Mouse (Mus musculus): ENCODE data around the gene Rnf114. TPM values are rescaled to one million over a fixed set of nuclear protein-coding genes. Genes with fewer than 3 reads are reported as not detected.
A peak's percentile ranks its signal among the peaks of the same experiment; 100 is the strongest.

The Rnf114 gene
- polyA plus RNA-seq, 1 experiment from 2014 or later, result 39.5 TPM

- Histone ChIP-seq H3K4me3 (ENCODE audit: low read depth, low read length) (no peak overlapping the region), H3K36me3 (replicated peaks; ENCODE audit: insufficient read depth, low read length) (no peaks in the 10 kb centered on the region), H3K27me3 (ENCODE audit: insufficient read depth, low read length) (peaks cover 7% of the 10 kb centered on the region; the same call in 1 of the 2 replicates), H3K4me1 (ENCODE audit: insufficient read depth) (peaks cover 3% of the 10 kb centered on the region; the same call in 1 of the 2 replicates), H3K9ac (replicated peaks) (no peak overlapping the region), H3K9me3 (ENCODE audit: low read length) (no peaks in the 10 kb centered on the region), H3K27ac (ENCODE audit: low read depth) (peak overlapping the region; percentile 72), H3K4me2 (ENCODE audit: low read depth, low read length) (no peak overlapping the region)
- DNase-seq, result no peak
- ATAC-seq, result 0 out of 2 replicates have a peak, but pooled peaks have one; percentile 9
- 41% methylated on average over 16 of the region's 16 CpGs for WGBS (ENCODE audit: insufficient replicate concordance)
- TF ChIP-seq CTCF (IDR thresholded peaks at IDR 0.05; ENCODE audit: low read depth) (no peak), EP300 (IDR thresholded peaks at IDR 0.05; ENCODE audit: low read depth) (no peak)
Observed at GRCm38 (mm10) chr2:167543121-167544003, 50.9 kb downstream of the Rnf114 start.

DNA sequence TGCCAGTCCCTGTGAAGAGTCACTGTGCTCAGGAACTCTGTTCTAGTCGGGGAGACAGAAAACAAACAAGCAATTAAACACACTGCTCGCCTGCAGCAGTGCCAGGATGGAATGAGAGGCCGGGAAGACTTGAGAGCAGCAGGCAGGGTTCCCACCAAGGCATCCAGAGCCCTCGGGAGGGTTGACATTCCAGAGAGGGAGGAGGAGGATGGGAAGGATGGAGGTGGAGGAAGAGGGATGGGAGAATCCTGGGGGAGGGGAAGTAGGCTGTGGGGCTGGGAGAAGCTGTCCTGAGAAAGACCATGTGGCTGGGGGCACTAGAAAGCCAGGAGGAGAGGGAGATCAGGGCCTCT lies 51.5 kb downstream of the Rnf114 start:
- Histone ChIP-seq H3K27ac (ENCODE audit: low read depth) (peak overlapping the region; percentile 72), H3K36me3 (replicated peaks; ENCODE audit: insufficient read depth, low read length) (no peaks in the 10 kb centered on the region), H3K9ac (replicated peaks) (no peak overlapping the region), H3K4me3 (ENCODE audit: low read depth, low read length) (no peak overlapping the region), H3K4me1 (ENCODE audit: insufficient read depth) (peaks cover 3% of the 10 kb centered on the region; the same call in 1 of the 2 replicates), H3K4me2 (ENCODE audit: low read depth, low read length) (no peak overlapping the region), H3K27me3 (ENCODE audit: insufficient read depth, low read length) (0 out of 2 replicates have a peak, but pooled peaks cover 1% of the 10 kb centered on the region), H3K9me3 (ENCODE audit: low read length) (no peaks in the 10 kb centered on the region)
- TF ChIP-seq EP300 (IDR thresholded peaks at IDR 0.05; ENCODE audit: low read depth) (no peak), CTCF (IDR thresholded peaks at IDR 0.05; ENCODE audit: low read depth) (no peak)
- DNase-seq (no peak), ATAC-seq (no peak)
- WGBS (ENCODE audit: insufficient replicate concordance), result 37% methylated on average over 4 of the region's 4 CpGs

DNA sequence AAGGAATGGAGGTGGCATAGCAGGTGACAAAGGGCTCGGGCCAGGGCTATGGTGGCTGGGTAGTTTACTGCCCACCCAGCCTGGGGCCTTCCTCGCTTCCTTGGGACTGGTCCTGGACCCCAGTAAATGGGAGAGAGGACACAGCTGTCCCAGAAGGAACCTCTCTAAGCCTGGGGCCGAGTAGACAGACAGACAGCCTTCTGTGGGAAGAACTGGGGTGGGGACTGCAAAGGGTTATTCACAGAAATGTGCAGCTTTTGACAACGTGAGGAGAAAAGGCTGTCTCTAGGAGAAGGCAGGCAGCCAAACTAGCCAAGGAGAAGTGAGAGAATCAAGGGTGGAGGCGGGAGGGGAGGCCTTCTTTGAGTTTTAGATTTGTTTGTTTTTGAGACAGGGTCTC lies 52.0 kb downstream of the Rnf114 start:
- TF ChIP-seq EP300 (IDR thresholded peaks at IDR 0.05; ENCODE audit: low read depth) (no peak), CTCF (IDR thresholded peaks at IDR 0.05; ENCODE audit: low read depth) (no peak)
- H3K4me2 ChIP-seq (ENCODE audit: low read depth, low read length), result no peak overlapping the region
- no peaks in the 10 kb centered on the region for H3K27me3 ChIP-seq (ENCODE audit: insufficient read depth, low read length)
- H3K36me3 ChIP-seq (replicated peaks; ENCODE audit: insufficient read depth, low read length), result no peaks in the 10 kb centered on the region
- DNase-seq (no peak), ATAC-seq (no peak)
- peak overlapping the region; percentile 72; the same call in 1 of the 2 replicates for H3K27ac ChIP-seq (ENCODE audit: low read depth)
- WGBS (ENCODE audit: insufficient replicate concordance), result 68% methylated on average over 5 of the region's 5 CpGs
- H3K9me3 ChIP-seq (ENCODE audit: low read length), result no peaks in the 10 kb centered on the region
- 0 out of 2 replicates have a peak, but pooled peaks cover 3% of the 10 kb centered on the region for H3K4me1 ChIP-seq (ENCODE audit: insufficient read depth)
- H3K9ac ChIP-seq (replicated peaks), result no peak overlapping the region
- no peak overlapping the region for H3K4me3 ChIP-seq (ENCODE audit: low read depth, low read length)

DNA sequence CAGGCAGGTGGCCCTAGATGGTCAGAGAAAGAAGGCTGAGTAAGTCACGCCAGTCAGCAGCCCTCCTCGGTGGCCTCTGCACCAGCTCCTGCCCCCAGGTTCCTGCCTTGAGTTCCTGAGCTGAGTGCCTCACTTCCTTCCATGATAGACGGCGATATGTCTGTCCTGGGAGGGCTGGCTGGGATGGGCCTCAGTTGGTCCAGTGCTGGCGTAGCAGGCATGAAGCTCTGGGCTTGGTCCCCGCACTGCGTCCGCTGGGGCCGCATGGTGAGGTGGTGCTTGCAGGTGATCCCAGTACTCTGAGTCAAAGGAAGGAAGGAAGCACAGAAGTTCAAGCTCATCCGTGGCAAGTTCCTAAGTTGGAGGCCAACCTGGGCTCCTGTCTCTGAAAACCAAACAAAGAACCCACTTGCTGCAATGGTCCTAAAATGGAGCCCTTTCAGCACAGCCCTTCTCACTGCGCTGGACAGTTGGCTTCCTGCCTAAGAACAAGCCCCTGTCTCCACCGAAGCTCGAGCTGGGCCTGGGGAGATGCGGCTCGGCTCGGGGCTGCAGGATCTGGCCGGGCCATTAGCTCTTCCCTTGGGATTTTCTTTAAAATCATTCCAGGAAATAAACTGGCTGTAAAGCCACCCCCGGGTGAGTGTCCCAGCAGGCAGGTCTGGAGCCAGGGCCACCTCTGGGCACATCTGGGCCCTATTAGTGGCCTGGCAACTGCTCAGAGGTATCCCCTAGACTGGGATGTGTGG lies 54.2 kb downstream of the Rnf114 start:
- ATAC-seq (no peak), DNase-seq (no peak)
- Histone ChIP-seq H3K36me3 (replicated peaks; ENCODE audit: insufficient read depth, low read length) (no peaks in the 10 kb centered on the region), H3K9me3 (ENCODE audit: low read length) (no peaks in the 10 kb centered on the region), H3K4me3 (ENCODE audit: low read depth, low read length) (no peak overlapping the region), H3K27me3 (ENCODE audit: insufficient read depth, low read length) (no peaks in the 10 kb centered on the region), H3K4me1 (ENCODE audit: insufficient read depth) (0 out of 2 replicates have a peak, but pooled peaks cover 3% of the 10 kb centered on the region), H3K9ac (replicated peaks) (no peak overlapping the region), H3K4me2 (ENCODE audit: low read depth, low read length) (no peak overlapping the region), H3K27ac (ENCODE audit: low read depth) (no peak overlapping the region)
- 78% methylated on average over 18 of the region's 18 CpGs for WGBS (ENCODE audit: insufficient replicate concordance)
- TF ChIP-seq EP300 (IDR thresholded peaks at IDR 0.05; ENCODE audit: low read depth) (no peak), CTCF (IDR thresholded peaks at IDR 0.05; ENCODE audit: low read depth) (no peak)

GRCm38 (mm10) chr2:167547444-167547843 lies 55.0 kb downstream of the Rnf114 start:
- H3K4me1 ChIP-seq (ENCODE audit: insufficient read depth), result 0 out of 2 replicates have a peak, but pooled peaks cover 3% of the 10 kb centered on the region
- H3K27ac ChIP-seq (ENCODE audit: low read depth), result no peak overlapping the region
- no peak overlapping the region for H3K4me3 ChIP-seq (ENCODE audit: low read depth, low read length)
- DNase-seq (no peak), ATAC-seq (no peak)
- no peaks in the 10 kb centered on the region for H3K9me3 ChIP-seq (ENCODE audit: low read length)
- H3K27me3 ChIP-seq (ENCODE audit: insufficient read depth, low read length), result no peaks in the 10 kb centered on the region
- H3K4me2 ChIP-seq (ENCODE audit: low read depth, low read length), result no peak overlapping the region
- H3K36me3 ChIP-seq (replicated peaks; ENCODE audit: insufficient read depth, low read length), result no peaks in the 10 kb centered on the region
- no peak overlapping the region for H3K9ac ChIP-seq (replicated peaks)
- TF ChIP-seq EP300 (IDR thresholded peaks at IDR 0.05; ENCODE audit: low read depth) (no peak), CTCF (IDR thresholded peaks at IDR 0.05; ENCODE audit: low read depth) (no peak)
- 83% methylated on average over 8 of the region's 8 CpGs for WGBS (ENCODE audit: insufficient replicate concordance)

GRCm38 (mm10) chr2:167548961-167549360 lies 56.5 kb downstream of the Rnf114 start:
- no peak for TF ChIP-seq CTCF (IDR thresholded peaks at IDR 0.05; ENCODE audit: low read depth)
- no peak for TF ChIP-seq EP300 (IDR thresholded peaks at IDR 0.05; ENCODE audit: low read depth)
- no peak overlapping the region for H3K4me3 ChIP-seq (ENCODE audit: low read depth, low read length)
- no peak overlapping the region for H3K27ac ChIP-seq (ENCODE audit: low read depth)
- ATAC-seq (no peak), DNase-seq (no peak)
- H3K27me3 ChIP-seq (ENCODE audit: insufficient read depth, low read length), result no peaks in the 10 kb centered on the region
- no peaks in the 10 kb centered on the region for H3K9me3 ChIP-seq (ENCODE audit: low read length)
- H3K4me1 ChIP-seq (ENCODE audit: insufficient read depth), result no peaks in the 10 kb centered on the region
- 71% methylated on average over 7 of the region's 7 CpGs for WGBS (ENCODE audit: insufficient replicate concordance)
- no peak overlapping the region for H3K4me2 ChIP-seq (ENCODE audit: low read depth, low read length)
- no peak overlapping the region for H3K9ac ChIP-seq (replicated peaks)
- H3K36me3 ChIP-seq (replicated peaks; ENCODE audit: insufficient read depth, low read length), result no peaks in the 10 kb centered on the region
